Mouse (Mus musculus) liver, embryonic 14.5 days (tissue): ENCODE data around the gene Ccr4. TPM values are rescaled to one million over a fixed set of nuclear protein-coding genes. Genes with fewer than 3 reads are reported as not detected.

Experiments
- ATAC-seq: fragments of 200-750 bp; cut with Nextera tagmentation; 2 replicates; pipeline ENCODE4 v1.8.0; 2017; ENCODE audit warnings: moderate number of reproducible peaks, mild to moderate bottlenecking, moderate library complexity; ENCODE audit not compliant: insufficient read depth
- DNase-seq, 3 experiments: peaks; one replicate each; pipeline ENCODE4 v3.0.0-alpha.2; 2012 to 2013; ENCODE audit warnings: low read depth in 3 of 3, low spot score in 3 of 3
- H3K27ac ChIP-seq: fragments of 300-500 bp; sonication (generic); 2 replicates; pipeline ENCODE4 v1.5.1; 2014; ENCODE audit warnings: moderate library complexity, mild to moderate bottlenecking, control low read depth, inconsistent platforms
- H3K27me3 ChIP-seq: fragments of 300-500 bp; sonication (generic); 2 replicates; pipeline ENCODE4 v1.6.1; 2014; ENCODE audit warnings: mild to moderate bottlenecking, low read length, moderate library complexity; ENCODE audit not compliant: control insufficient read depth, insufficient read depth
- H3K36me3 ChIP-seq: fragments of 300-500 bp; sonication (generic); replicated peaks from 2 replicates; pipeline ENCODE4 v1.6.1; 2014; ENCODE audit warnings: low read depth; ENCODE audit not compliant: control insufficient read depth, insufficient read depth
- H3K4me1 ChIP-seq, 2 experiments: fragments of 200-500 bp in 1 of 2; fragments of 300-500 bp in 1 of 2; sonication (generic) in 1 of 2; replicated peaks; 2 replicates each; pipeline ENCODE4 v1.6.1; 2012 to 2014; ENCODE audit warnings: antibody characterized with exemption in 1 of 2, inconsistent platforms in 1 of 2, low read length in 1 of 2; ENCODE audit not compliant: control insufficient read depth in 2 of 2, insufficient read depth in 2 of 2
- H3K4me2 ChIP-seq: fragments of 300-500 bp; sonication (generic); 2 replicates; pipeline ENCODE4 v1.6.1; 2014; ENCODE audit warnings: low read depth, mild to moderate bottlenecking, control low read depth, moderate library complexity
- H3K4me3 ChIP-seq, 2 experiments: fragments of 200-500 bp in 1 of 2; fragments of 300-500 bp in 1 of 2; sonication (generic) in 1 of 2; 2 replicates each; pipeline ENCODE4 v1.5.1; 2012 to 2014; ENCODE audit warnings: low read depth in 2 of 2, low read length in 2 of 2, mild to moderate bottlenecking in 2 of 2, control low read depth in 1 of 2, inconsistent platforms in 1 of 2, moderate library complexity in 1 of 2; ENCODE audit not compliant: insufficient read depth in 1 of 2
- H3K9ac ChIP-seq: fragments of 300-500 bp; sonication (generic); replicated peaks from 2 replicates; pipeline ENCODE4 v1.6.1; 2014; ENCODE audit warnings: mild to moderate bottlenecking, control low read depth, moderate library complexity
- H3K9me3 ChIP-seq: fragments of 300-500 bp; sonication (generic); 2 replicates; pipeline ENCODE4 v1.6.1; 2016; ENCODE audit warnings: low read length, mixed read lengths; ENCODE audit not compliant: control insufficient read depth
- CTCF ChIP-seq: IDR thresholded peaks from 2 replicates; pipeline ENCODE4 v1.5.1; 2016; ENCODE audit warnings: antibody characterized with exemption, low read depth, control low read depth
- EP300 ChIP-seq: IDR thresholded peaks from 2 replicates; pipeline ENCODE4 v1.6.1; 2016; ENCODE audit warnings: antibody characterized with exemption, low read depth
- WGBS: fragments of 180-500 bp; shearing (Covaris S2); extraction: QIAGEN DNeasy Blood & Tissue Kit; methylation state at CpG from one replicate; pipeline ENCODE4 v1.1.7; 2014; ENCODE audit not compliant: insufficient replicate concordance; 5-methylcytosine and 5-hydroxymethylcytosine counted together
- polyA plus RNA-seq, 2 experiments: library from polyadenylated mRNA; depleted of rRNA in 1 of 2; stranded (reverse) in 1 of 2; unstranded in 1 of 2; fragments of >200 nt; fragmentation: Nextera tagmentation in 1 of 2; extraction: Ambion mirVana in 1 of 2; gene quantifications; 2 replicates each; pipeline versions ENCODE4 v1.2.1 to v1.2.3; 2012 to 2014

The Ccr4 gene
- polyA plus RNA-seq, 2 experiments: not detected

DNA sequence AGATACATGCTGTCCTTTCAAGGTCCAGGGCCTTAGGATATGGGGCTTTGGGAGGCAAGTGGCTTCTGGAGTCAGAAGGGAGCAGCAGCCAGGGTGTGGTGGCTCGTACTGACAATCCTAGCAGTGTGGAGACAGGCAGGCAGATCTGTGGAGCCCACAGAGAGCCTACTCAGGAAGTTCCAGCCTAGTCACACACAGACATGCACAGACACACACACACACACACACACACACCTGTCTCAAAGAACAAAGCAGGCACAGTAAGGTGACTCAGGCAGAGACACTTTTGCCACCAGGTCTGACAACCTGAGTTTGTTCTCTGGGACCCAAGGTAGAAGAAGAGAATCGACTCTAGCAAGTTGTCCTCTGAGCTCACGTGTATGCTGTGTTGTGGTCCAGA, 23.8 kb downstream of the Ccr4 start:
- DNase-seq: no peak
- Histone ChIP-seq H3K27ac (no peak overlapping the region), H3K4me2 (no peak overlapping the region), H3K36me3 (no peaks in the 10 kb centered on the region), H3K4me1 (0 out of 4 replicates have a peak, but pooled peaks cover 0 to 1% of the 10 kb centered on the region in 2 experiments), H3K9me3 (no peaks in the 10 kb centered on the region), H3K4me3 (no peak overlapping the region), H3K9ac (no peak overlapping the region), H3K27me3 (no peaks in the 10 kb centered on the region)
- 53% methylated on average over 3 of the region's 3 CpGs for WGBS
- ATAC-seq: no peak
- TF ChIP-seq CTCF: no peak
- TF ChIP-seq EP300: no peak

DNA sequence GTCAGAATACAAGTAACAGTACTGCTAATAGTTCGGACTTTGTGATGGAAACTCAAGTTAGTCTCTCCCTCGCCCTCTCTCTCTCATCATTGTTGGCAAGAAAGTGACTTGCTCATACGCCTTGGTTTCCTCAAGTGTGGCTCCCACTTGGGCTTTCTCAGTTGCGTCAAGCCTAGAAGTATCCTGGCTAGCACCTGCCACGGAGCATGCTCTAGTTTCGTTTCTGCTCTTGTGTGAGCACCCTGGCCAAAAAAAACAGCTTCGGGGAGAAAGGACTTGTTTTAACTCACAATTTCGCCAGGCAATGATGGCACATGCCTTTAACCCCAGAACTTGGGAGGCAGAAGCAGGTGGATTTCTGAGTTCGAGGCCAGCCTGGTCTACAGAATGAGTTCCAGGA, 27.7 kb downstream of the Ccr4 start:
- Histone ChIP-seq H3K4me3 (no peak overlapping the region), H3K27ac (no peak overlapping the region), H3K36me3 (no peaks in the 10 kb centered on the region), H3K9me3 (no peaks in the 10 kb centered on the region), H3K4me2 (no peak overlapping the region), H3K27me3 (no peaks in the 10 kb centered on the region), H3K4me1 (peaks cover 0 to 1% of the 10 kb centered on the region in 2 experiments; a peak in 1 of 4 replicates), H3K9ac (no peak overlapping the region)
- DNase-seq (no peak), ATAC-seq (no peak)
- 65% methylated on average over 9 of the region's 9 CpGs for WGBS
- TF ChIP-seq CTCF (no peak), EP300 (no peak)

DNA sequence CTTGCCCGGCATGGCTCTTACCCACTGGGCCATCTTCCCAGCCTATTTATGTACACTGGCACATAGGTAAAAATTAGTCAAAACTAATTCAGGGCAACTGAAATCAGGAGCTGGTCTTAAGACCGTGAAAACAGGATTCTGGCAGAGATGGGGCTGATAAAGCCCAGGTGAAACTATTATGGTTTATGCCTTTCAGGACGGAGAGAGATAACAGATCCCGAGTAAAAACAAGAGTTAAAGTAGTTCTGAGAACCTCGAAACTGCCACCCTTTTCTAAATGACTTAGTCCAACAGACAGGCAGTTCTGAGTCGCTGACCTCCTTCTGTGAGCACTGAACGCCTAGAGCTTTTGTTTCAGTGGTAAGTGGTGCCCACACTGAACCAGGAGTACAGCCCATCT, 32.8 kb downstream of the Ccr4 start:
- H3K4me1 ChIP-seq: peaks cover 7 to 15% of the 10 kb centered on the region in 2 experiments
- 68% methylated on average over 7 of the region's 7 CpGs for WGBS
- no peaks in the 10 kb centered on the region for H3K36me3 ChIP-seq
- TF ChIP-seq EP300 (no peak), CTCF (no peak)
- no peaks in the 10 kb centered on the region for H3K27me3 ChIP-seq
- H3K27ac ChIP-seq: no peak overlapping the region
- H3K4me2 ChIP-seq: no peak overlapping the region
- H3K4me3 ChIP-seq: no peak overlapping the region
- no peaks in the 10 kb centered on the region for H3K9me3 ChIP-seq
- no peak overlapping the region for H3K9ac ChIP-seq
- no peak for DNase-seq
- ATAC-seq: no peak

DNA sequence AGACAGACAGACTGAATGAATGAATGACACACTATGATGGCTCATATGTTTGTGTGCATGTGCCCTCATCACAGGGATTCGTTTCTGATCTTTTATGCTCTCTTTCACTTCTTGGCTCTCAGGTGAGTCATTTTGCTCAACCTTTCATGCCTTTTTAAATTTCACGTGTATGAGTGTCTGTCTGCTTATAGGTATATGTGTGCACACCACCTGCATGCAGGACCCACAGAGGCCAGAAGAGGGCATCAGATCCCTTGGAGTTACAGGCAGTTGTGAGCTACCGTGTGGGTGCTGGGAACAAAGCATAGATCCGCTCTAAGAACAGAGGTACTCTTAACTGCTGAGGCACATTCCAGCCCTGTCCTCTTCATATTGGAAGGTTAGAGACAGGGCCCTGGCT, 36.0 kb downstream of the Ccr4 start:
- ATAC-seq (no peak), DNase-seq (no peak)
- peak; percentile 44 for TF ChIP-seq CTCF
- TF ChIP-seq EP300: no peak
- Histone ChIP-seq H3K27ac (no peak overlapping the region), H3K27me3 (no peaks in the 10 kb centered on the region), H3K36me3 (no peaks in the 10 kb centered on the region), H3K4me3 (no peak overlapping the region), H3K4me1 (peaks cover 12 to 24% of the 10 kb centered on the region in 2 experiments), H3K4me2 (no peak overlapping the region), H3K9me3 (no peaks in the 10 kb centered on the region), H3K9ac (no peak overlapping the region)
- WGBS: 82% methylated on average over 4 of the region's 4 CpGs

DNA sequence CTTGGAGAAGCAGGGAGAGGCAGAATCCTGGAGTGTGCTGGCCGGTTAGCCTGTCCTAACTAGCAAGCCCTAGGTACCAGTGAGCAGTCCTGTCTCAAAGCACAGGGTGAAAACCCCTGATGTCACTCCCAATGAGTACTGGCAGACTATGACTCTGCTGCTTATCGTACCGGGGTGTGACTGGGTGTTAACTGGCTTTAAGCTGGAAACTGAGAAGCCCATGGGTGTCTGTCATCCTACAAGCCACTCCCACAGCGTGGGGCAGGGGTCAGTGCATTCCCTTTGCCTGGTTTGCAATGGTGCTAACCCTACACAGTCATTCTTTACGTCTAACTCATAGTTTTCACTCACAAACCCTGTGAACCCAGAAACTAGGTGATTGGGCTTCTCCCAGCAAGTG, 36.5 kb downstream of the Ccr4 start:
- 53% methylated on average over 5 of the region's 5 CpGs for WGBS
- Histone ChIP-seq H3K9ac (no peak overlapping the region), H3K36me3 (no peaks in the 10 kb centered on the region), H3K4me2 (no peak overlapping the region), H3K4me3 (no peak overlapping the region), H3K4me1 (peaks cover 12 to 24% of the 10 kb centered on the region in 2 experiments), H3K27ac (no peak overlapping the region), H3K9me3 (no peaks in the 10 kb centered on the region), H3K27me3 (no peaks in the 10 kb centered on the region)
- no peak for TF ChIP-seq CTCF
- no peak for TF ChIP-seq EP300
- ATAC-seq: peak; percentile 68
- peak in 2 of 3 experiments; percentile 17 to 23 for DNase-seq
